Mouse (Mus musculus) lung, postnatal 25 days (tissue): ENCODE measurements around the gene Cit.
A peak's percentile ranks its signal among the peaks of the same experiment; 100 is the strongest.
"Not testable (repeated sequence)": the region's sequence is repeated elsewhere in the genome, so short reads cannot be mapped to it uniquely, and the experiment has no call there.

Experiments used
- DNase-seq: peaks from one replicate; pipeline ENCODE4 v3.0.0; 2022; ENCODE audit warnings: low spot score

Cit gene

DNA sequence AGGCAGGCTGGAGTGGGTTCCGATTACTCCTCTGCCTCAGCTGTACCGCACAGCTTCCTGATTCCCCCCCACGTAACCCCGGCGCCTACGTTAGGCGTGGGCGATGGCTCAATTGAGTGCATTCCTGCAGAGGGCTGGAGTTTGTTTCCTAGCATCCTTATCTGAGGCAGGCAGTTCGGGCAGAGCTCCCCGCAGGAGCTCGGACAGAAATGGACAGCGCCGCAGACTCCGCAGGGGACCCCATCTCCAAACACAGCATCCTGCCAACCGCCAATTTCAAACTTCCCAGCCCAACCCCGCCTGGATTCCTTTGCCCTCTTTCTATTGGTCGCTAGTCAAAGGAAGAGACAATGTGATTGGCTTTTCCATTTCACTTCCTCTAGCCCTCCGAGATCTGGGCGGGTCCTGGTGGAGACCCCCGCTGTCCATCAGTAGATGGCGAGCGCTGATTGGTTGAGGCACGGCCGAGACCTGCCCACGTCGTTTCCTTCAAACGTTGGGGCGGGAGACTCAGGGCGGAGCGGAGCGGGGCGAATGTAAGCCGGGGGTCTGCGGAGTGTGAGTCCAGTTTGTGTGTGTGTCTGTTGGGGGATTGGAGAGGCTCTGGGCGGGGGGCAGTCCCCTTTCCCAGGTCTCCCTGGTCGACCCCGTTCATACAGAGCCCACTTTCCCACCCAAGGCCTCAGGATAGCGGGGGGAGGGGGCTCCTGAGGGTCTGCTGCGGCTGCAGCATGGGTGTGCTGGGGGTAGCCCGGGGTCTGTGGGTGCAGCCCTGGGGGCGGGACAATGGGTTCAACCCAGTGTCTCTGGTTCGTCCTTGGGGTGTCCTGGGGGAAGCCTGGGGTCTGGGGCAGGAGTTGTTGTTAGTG, at the start of gene Cit:
Cit (plus strand) TSS at position 513 of the 869 bp plus-strand sequence.
- peak; percentile 92 for DNase-seq

- DNase-seq, result no peak
Observed at GRCm38 (mm10) chr5:115799016-115799894, 45.8 kb upstream of the Cit start.

DNA sequence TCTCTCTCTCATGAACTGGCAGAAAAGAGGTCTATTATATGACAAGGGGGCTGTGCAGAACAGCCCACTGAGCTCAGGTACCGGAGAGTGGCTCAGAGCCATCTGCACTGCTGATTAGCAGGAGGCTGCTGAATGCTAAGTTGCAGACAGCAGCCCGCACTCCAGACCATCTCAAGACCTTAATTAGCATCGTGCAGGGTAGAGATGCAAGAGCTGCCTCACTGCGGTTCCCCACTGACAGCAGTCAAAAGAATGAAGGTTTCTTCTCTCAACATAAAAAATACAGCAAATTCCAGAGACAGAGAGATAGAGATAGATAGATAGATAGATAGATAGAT, 45.2 kb upstream of the Cit start:
- DNase-seq, result no peak

DNA sequence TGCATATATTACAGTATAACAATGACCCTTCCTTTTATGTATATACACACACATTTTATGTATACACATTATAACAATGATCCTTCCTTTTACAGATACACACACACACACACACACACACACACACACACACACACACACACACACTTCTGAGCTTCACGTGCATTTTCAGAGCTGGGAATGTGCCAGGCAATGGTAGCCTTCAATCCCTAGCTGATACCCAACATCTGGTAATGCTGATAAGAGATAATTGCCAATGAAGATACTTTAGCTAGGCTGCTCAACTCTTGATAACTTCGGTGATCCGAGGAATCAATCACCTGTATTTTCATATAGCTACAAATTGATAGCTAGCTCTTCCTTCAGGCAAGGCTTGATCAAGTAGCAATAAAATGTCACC, 32.8 kb upstream of the Cit start:
- DNase-seq, result no peak

GRCm38 (mm10) chr5:115817022-115817421, 28.1 kb upstream of the Cit start:
- DNase-seq, result no peak

GRCm38 (mm10) chr5:115817655-115818054, 27.4 kb upstream of the Cit start:
- not testable (repeated sequence) for DNase-seq

GRCm38 (mm10) chr5:115819966-115820365, 25.1 kb upstream of the Cit start:
- no peak for DNase-seq

- no peak for DNase-seq
Observed at GRCm38 (mm10) chr5:115821200-115821599, 23.9 kb upstream of the Cit start.

DNA sequence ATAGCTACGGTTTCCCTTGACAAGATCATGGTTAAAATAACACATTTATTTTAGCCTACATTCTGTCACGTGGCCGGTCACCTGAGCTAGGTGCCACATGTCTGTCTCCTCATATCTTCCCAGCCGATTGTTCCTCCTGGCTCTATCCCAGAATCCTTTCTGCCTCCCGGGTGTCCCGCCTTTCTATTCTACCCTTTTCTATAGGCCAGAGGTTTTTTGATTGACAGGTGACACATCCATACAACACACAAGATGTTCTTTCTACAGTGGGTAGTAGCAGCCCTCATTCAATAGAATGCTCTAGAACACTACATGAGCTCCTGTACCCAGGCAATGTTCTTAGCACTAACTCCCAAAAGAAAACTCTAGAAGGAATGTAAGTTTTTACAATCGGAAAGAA, 23.2 kb upstream of the Cit start:
- DNase-seq, result no peak

- DNase-seq, result no peak
Observed at GRCm38 (mm10) chr5:115832754-115833153, 12.3 kb upstream of the Cit start.

GRCm38 (mm10) chr5:115833806-115834205, 11.3 kb upstream of the Cit start:
- not testable (repeated sequence) for DNase-seq

DNA sequence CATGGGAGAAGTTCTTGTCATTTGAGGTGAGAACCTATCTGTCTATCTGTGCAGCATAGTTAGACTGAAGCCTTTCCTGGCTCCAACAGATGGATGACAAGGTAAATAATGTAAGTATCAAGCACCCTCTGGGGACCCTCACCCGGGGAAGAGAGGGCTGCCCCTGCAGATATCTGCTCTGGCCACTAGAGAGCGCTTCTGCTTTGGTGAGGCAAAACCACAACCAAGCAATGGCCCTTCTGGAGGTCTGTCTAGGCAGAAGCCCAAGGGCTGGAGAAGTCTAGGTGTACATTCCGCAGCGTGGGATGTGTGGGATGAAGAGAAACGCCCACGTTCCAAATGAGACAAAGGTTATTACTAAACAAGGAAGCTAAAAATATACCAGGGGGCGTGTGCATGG, 9.8 kb upstream of the Cit start:
- no peak for DNase-seq

DNA sequence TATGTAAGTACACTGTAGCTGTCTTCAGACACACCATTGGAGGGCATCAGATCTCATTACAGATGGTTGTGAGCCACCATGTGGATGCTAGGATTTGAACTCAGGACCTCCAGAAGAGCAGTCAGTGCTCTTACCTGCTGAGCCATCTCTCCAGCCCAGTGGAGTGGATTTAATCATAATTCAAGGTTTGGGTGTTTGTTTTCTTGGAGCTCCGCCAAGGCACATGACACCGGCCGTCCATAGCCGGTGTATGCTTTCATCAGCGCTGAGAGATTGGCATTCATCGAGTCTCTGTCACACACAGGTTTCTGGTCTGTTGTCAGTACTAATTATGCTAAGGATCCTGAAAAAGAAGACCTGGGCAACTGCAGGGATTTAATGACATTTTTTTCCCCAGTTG, 7.0 kb upstream of the Cit start:
- DNase-seq, result no peak

GRCm38 (mm10) chr5:115840453-115840852, 4.6 kb upstream of the Cit start:
- DNase-seq, result no peak

DNA sequence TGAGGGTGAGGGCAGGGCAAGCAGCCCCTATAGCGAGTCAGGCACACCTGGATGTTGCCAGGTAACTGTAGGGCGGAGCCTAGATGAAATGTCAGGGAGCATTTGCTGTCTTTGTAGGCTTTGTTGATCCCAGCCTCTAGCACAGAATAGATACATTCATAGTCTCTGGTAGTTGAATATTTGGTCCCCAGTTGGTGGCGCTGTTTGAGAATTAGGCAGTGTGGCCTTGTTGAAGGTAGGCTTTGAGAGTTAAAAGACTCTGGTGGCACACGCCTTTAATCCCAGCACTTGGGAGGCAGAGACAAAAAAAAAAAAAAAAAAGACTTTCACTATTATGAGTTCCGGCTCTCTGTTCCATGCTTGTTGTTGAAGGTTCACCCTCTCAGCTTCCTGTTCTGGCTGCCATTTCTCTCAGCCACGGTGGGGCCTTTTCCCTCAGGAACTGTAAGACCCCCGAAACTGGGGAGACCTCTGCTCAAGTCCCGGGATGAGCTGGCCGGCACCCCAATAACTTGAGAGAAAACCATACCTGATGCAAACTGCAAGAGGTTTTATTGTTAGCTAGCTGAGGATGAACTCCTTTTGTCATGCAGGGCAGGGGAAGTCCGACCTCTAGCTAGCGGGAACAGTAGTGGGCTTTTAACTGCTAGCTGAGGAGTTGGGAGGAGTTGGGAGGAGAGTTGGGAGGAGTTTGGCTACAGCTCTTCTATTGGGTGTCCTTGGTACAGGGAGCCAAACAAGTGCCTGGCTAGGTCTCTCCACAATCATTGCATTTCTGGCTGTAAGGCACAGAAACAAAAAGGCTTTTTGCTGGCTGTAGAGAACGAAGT, 3.9 kb upstream of the Cit start:
- DNase-seq, result no peak

DNA sequence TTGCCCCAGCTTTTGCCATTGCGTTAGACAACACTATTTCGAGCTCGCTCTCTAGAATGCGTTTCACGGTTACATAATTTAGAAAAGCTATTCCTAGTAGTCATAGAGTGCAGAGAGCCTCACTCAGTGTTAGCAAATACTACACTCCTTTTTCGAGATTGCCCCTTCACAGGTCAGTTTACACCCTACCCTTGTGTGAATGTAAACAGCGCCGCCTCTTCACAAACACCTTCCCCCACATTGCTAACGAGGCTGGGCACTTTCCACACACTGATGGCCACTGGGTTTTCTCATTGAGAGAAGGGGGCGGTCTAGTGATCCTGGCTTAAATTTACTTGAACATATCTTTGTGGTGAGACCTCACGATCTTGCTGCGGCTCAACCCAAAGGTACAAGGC, 711 bp upstream of the Cit start:
- peak; percentile 72 for DNase-seq

- no peak for DNase-seq
Observed at GRCm38 (mm10) chr5:115845635-115846174, 627 bp downstream of the Cit start.

- DNase-seq, result no peak
Observed at GRCm38 (mm10) chr5:115847166-115847565, 2.1 kb downstream of the Cit start.

GRCm38 (mm10) chr5:115848463-115848862, 3.4 kb downstream of the Cit start:
- DNase-seq, result no peak

DNA sequence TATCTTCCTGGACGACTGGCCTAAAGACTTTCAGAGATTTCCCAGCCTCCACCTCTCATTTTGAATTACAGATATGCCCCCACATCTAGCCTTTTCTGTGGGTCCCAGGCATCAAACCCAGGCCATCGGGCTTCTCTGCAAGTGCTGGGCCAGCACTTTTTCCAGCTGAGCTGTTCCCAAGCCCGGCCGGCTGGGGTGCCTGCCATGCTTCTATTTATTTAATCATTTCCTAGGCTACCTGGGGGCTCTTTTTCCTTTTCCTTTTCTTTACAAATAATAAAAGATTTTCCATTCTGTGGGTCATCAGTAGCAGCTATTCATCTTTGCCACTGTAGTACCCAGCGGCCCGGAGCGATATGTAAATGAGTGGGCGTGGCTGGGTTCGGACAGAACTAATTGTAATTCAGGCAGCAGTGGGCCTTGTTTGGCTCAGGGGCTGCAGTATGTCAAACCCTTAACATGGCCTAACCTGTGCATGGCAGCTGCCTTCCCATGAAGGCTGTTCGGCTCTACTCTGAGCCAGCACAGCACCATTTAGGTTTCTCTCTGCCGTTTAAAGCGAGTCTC, 4.3 kb downstream of the Cit start:
- DNase-seq, result no peak

DNA sequence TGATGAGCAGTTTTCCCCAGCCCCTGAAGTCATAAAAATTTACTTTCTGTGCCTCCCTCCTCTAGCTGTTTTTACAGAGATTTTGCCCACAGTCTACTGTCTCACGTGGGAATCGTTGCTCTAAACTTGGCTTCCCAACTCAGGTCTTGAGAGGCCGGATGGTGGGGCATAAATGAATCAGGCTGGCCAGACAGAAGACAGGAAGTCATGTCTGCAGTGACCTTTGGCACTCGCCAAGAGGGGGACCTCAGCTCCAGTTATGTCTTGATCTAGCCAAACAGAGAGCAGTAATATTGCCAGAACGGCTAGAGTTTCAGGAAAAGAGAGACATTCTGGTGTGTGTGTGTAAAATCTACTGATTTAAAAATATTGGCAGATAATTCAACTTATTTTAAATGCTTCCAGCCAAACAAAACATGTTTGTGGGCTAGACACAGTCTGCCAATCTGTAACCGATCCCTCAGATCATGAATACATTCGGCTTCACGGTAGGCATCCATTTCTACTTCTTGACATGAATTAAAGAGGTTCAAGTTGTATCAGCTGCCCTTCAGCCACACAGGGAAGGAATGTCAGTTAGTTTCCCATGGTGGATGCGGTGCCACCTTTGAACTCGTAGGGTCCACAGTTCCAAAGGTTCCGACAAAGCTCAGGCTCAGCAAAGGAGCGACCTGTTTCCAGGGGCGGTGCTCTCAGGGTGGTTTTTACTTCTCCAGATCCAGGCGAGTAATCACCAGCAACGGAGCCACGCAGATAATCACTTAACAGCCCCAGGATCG, 5.4 kb downstream of the Cit start:
- DNase-seq, result no peak
